Mouse (Mus musculus) kidney, postnatal 14 days (tissue): ENCODE measurements around the gene Hspa1l.

Source experiments
- DNase-seq: peaks from one replicate; pipeline ENCODE4 v3.0.0; 2022; ENCODE audit warnings: mixed read lengths

The Hspa1l gene

DNA sequence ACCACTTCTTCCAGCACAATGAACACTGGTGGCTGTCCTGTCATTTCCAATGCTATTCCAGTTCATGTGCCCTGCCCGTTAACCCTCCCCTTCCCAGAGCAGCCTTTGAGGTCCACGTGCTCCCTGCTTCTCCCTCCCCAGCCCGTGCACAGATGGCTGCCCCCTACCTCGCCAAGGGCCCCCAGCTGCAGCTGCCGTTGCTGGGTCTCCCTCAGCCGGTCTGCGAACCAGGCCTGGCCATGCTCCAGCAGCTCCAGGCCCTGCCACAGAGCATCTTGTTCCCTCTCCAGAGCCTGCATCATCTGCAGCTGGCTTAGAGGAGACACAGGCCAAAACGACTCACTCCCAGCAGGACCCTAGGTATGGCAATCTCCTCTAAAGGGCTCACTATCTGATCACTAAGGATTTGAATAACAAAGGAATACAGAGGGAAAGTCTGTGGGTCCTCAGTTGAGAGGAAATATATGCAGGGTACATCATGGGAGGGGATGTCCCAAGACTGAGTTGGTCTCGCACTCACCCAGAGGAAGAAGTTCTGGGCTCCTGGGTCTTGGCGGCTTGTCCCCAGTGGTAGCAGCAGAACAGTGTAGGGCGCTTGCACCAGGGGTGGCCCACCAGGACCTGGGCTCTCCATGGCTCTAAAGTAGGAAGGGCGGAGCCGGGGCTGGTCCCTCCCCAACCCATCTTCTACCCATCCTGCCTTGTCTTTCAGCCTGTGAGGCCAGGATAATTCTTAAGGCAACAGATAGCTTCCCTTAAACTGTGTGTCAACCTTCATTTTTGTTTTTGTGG, 55.0 kb downstream of the Hspa1l start, which contains the start of gene Sapcd1:
Sapcd1 (minus strand) TSS at position 740 of the 792 bp plus-strand sequence.
- no peak for DNase-seq

DNA sequence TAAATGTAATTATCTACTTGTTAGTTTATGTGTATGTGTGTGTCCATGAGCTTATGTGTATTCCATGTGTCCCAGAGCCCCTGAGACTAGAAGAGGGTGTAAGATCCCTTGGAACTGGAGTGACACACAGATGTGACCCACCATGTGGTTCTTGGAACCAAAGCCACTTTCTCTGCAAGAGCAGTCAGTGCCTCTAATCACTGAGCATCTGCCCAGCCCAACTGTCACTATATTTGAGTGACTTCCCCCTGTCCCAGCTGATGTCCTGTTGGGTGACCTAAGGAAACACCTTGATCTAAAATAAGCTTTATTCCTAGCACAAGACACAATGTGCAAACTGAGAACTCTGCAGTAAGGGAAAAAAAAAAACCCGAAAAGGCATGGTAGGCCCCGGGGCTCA, 55.8 kb downstream of the Hspa1l start:
- DNase-seq = no peak
